Mouse (Mus musculus): ENCODE measurements at regions not wholly inside any gene's neighbourhood (a gene's known extent, or its start where the extent isn't known, plus 50 kb on each side); places are given as distances from the start of the nearest gene placed in this dataset.

DNA sequence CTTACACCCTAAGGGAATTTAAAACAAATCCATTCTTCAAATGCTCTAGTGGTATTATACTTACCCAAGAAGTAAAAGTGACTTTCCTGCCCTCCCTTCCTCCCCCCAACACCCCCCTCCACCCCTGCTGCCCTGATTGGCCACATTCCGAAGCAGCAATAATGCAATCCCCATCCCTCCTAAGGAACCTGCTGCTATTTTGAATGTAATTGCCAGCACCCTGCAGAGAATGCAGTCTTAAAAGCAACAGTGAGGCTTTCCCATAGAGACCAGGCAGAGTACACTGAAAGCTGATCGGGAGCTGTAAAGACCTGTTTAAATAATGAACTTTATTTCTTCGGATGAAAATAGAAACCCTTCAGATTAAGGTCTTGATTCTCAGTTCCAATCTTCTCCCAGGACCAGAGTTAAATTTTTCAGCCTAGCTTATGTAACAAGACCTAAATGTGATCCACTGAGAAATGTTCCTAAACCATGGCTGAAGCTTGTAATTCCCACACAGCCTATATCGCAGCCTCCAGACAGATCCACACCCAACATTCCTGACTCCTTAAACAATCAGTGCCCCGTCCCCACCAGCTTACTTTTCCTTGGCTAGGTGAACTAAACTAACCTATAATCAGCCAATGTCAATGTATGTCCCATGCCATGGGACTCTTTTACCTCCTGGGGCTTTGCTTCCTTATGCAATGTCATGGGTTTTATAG is 367.9 kb upstream of the Acvr2a start:
- no peak for TF ChIP-seq CTCF (IDR thresholded peaks at IDR 0.05; ENCODE audit: borderline replicate concordance, insufficient read depth, low read length)
- TF ChIP-seq POLR2A (IDR thresholded peaks at IDR 0.05; ENCODE audit: low read depth, low read length), result no peak

Data from embryonic fibroblast, embryonic 13.5 days (primary cell).